Mouse (Mus musculus) lung, postnatal 0 days (tissue): ENCODE data around the gene Frmd6. TPM values are rescaled to one million over a fixed set of nuclear protein-coding genes. Genes with fewer than 3 reads are reported as not detected.
A peak's percentile ranks its signal among the peaks of the same experiment; 100 is the strongest.

Experiments
- ATAC-seq: fragments of 200-750 bp; cut with Nextera tagmentation; 2 replicates; pipeline ENCODE4 v1.8.0; 2017; ENCODE audit warnings: moderate library complexity
- DNase-seq: peaks from one replicate; pipeline ENCODE4 v3.0.0-alpha.2; 2016; ENCODE audit warnings: low spot score
- H3K27ac ChIP-seq: fragments of 300-500 bp; sonication (generic); 2 replicates; pipeline ENCODE4 v1.5.1; 2014; ENCODE audit warnings: antibody characterized with exemption, mild to moderate bottlenecking, low read length, mixed read lengths
- H3K27me3 ChIP-seq: fragments of 300-500 bp; sonication (generic); replicated peaks from 2 replicates; pipeline ENCODE4 v1.6.1; 2014; ENCODE audit warnings: low read length, mixed read lengths; ENCODE audit not compliant: insufficient read depth
- H3K36me3 ChIP-seq: fragments of 300-500 bp; sonication (generic); 2 replicates; pipeline ENCODE4 v1.6.1; 2014; ENCODE audit warnings: low read length, mixed read lengths; ENCODE audit not compliant: insufficient read depth
- H3K4me1 ChIP-seq: fragments of 300-500 bp; sonication (generic); 2 replicates; pipeline ENCODE4 v1.6.1; 2014; ENCODE audit warnings: antibody characterized with exemption, low read depth, low read length, mixed read lengths; ENCODE audit not compliant: insufficient read depth
- H3K4me2 ChIP-seq: fragments of 300-500 bp; sonication (generic); replicated peaks from 2 replicates; pipeline ENCODE4 v1.6.1; 2014; ENCODE audit warnings: low read depth, mild to moderate bottlenecking, low read length, moderate library complexity, mixed read lengths
- H3K4me3 ChIP-seq: fragments of 300-500 bp; sonication (generic); 2 replicates; pipeline ENCODE4 v1.5.1; 2014; ENCODE audit warnings: low read depth, low read length
- H3K9ac ChIP-seq: fragments of 300-500 bp; sonication (generic); replicated peaks from 2 replicates; pipeline ENCODE4 v1.6.1; 2014; ENCODE audit warnings: low read depth, mild to moderate bottlenecking
- H3K9me3 ChIP-seq: fragments of 300-500 bp; sonication (generic); 2 replicates; pipeline ENCODE4 v1.6.1; 2016; ENCODE audit warnings: low read length, mixed read lengths
- CTCF ChIP-seq: IDR thresholded peaks from 2 replicates; pipeline ENCODE4 v1.5.1; 2016; ENCODE audit warnings: antibody characterized with exemption, mild to moderate bottlenecking
- EP300 ChIP-seq: IDR thresholded peaks from 2 replicates; pipeline ENCODE4 v1.6.1; 2016; ENCODE audit warnings: antibody characterized with exemption, mild to moderate bottlenecking, control low read depth
- WGBS: fragments of 180-500 bp; shearing (Covaris S2); extraction: QIAGEN DNeasy Blood & Tissue Kit; methylation state at CpG from one replicate; pipeline ENCODE4 v1.1.7; 2014; 5-methylcytosine and 5-hydroxymethylcytosine counted together
- polyA plus RNA-seq: library from polyadenylated mRNA; unstranded; fragments of >200 nt; fragmentation: Nextera tagmentation; extraction: Ambion mirVana; gene quantifications from 2 replicates; pipeline ENCODE4 v1.2.1, GENCODE M21; 2015

Frmd6 gene
- polyA plus RNA-seq, 1 experiment from 2014 or later: 25.5 TPM

DNA sequence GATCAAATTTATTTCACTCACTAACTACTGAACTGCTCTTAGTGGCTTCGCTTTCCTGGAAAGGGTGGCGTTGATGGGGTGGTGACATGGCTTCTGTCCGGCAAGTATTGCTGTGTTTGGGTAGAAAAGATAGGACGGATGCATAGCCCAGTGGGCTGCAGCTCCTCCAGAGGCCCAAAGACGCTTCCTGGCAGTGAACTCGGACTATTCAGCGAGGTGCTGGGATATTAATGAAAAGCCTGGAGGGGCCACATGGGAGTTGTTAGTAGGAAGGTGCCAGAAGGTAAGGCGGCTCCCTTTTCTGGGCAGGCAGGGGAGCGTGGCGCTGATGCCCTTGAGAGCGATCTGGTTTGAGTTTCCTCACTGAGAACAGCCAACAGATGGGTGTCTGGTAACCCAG, 82.3 kb downstream of the Frmd6 start:
- WGBS: 85% methylated on average over 11 of the region's 11 CpGs
- no peak for DNase-seq
- no peak overlapping the region for H3K4me2 ChIP-seq
- no peaks in the 10 kb centered on the region for H3K27me3 ChIP-seq
- H3K9me3 ChIP-seq: no peaks in the 10 kb centered on the region
- no peaks in the 10 kb centered on the region; the same call in 1 of the 2 replicates for H3K36me3 ChIP-seq
- no peak for TF ChIP-seq EP300
- no peak for TF ChIP-seq CTCF
- no peak overlapping the region for H3K9ac ChIP-seq
- H3K4me1 ChIP-seq: no peaks in the 10 kb centered on the region
- no peak overlapping the region for H3K4me3 ChIP-seq
- no peak overlapping the region for H3K27ac ChIP-seq
- no peak for ATAC-seq

DNA sequence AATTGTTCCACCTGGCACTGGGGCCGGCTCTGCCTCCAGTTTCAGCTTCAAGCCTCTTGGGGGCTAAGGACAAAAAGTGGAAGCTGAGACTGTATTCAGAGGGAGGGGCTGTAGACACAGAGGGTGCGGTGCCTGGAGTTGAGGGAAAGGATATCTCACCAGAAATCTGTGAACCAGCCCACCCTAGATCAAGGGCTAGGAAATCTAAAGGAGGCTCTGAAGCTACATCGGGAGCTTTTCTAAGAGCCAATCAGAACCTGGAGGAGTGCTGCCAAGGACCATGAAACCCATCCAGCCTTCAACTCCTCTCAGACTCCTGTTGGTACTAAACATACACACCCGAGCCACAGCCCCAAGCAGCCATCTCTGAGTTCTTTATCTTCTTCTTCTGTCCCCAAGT, 82.8 kb downstream of the Frmd6 start:
- WGBS: 64% methylated on average over 4 of the region's 4 CpGs
- no peak overlapping the region for H3K4me2 ChIP-seq
- no peak overlapping the region for H3K27ac ChIP-seq

DNA sequence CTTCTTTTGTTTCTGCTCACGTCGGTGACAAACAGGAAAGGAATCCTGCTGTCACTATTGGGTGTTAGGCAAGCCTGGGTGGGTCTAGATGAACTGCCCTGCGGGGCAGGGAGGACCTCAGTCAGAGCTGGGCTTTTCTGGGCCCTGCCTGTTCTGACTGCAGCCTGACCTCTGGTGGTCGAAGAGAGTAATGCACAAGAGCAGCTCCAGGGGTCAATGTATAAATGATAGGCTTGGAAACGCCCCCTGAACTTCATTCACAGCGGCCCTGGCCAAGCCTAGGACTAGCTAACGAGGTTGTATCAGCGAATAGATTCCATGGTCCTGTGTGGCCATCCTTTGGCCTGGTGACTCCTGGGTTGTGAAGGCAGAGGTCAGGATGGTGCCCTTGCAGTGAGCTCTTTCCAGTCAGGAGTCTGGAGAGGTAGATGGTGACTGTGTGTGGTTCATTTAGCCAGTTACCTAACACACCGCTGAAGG, 85.0 kb downstream of the Frmd6 start:
- Histone ChIP-seq H3K27me3 (no peaks in the 10 kb centered on the region), H3K4me3 (no peak overlapping the region), H3K9me3 (no peaks in the 10 kb centered on the region), H3K36me3 (no peaks in the 10 kb centered on the region), H3K4me1 (no peaks in the 10 kb centered on the region), H3K4me2 (no peak overlapping the region), H3K27ac (no peak overlapping the region), H3K9ac (no peak overlapping the region)
- TF ChIP-seq CTCF (peak; percentile 88), EP300 (no peak)
- 5% methylated on average over 9 of the region's 9 CpGs for WGBS
- DNase-seq (peak; percentile 86), ATAC-seq (peak; percentile 82)

More for the DNA sequence above, 82.8 kb downstream of the Frmd6 start:
- Histone ChIP-seq H3K9ac (no peak overlapping the region), H3K4me3 (no peak overlapping the region), H3K4me1 (no peaks in the 10 kb centered on the region), H3K36me3 (no peaks in the 10 kb centered on the region), H3K27me3 (no peaks in the 10 kb centered on the region), H3K9me3 (no peaks in the 10 kb centered on the region)
- ATAC-seq: no peak
- no peak for TF ChIP-seq CTCF
- no peak for TF ChIP-seq EP300
- no peak for DNase-seq

DNA sequence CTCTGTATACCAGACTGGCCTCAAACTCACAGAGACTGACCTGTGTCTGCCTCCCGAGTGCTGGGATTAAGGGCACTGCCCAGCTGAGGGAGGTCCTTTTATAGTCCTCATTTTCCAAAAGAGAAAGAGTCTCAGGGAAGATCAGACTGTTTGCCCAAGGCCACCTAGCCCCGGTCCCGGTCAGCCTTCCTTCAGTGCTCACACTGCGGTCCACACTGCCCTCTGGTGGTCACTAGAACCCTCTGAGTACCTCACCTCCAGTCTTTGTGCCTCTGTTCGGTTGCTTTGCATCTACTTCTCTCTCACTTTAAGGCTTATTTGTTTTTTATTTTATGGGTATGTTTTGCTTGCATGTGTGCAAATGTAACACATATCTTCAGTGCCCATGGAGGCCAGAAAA, 85.7 kb downstream of the Frmd6 start:
- DNase-seq (peak; percentile 91), ATAC-seq (peak; percentile 68)
- no peak overlapping the region for H3K9ac ChIP-seq
- H3K9me3 ChIP-seq: no peaks in the 10 kb centered on the region
- no peaks in the 10 kb centered on the region for H3K36me3 ChIP-seq
- H3K4me2 ChIP-seq: no peak overlapping the region
- no peaks in the 10 kb centered on the region for H3K4me1 ChIP-seq
- TF ChIP-seq CTCF (peak; percentile 98), EP300 (no peak)
- H3K4me3 ChIP-seq: no peak overlapping the region
- no peak overlapping the region for H3K27ac ChIP-seq
- H3K27me3 ChIP-seq: no peaks in the 10 kb centered on the region
- WGBS: 6% methylated on average over 5 of the region's 5 CpGs

DNA sequence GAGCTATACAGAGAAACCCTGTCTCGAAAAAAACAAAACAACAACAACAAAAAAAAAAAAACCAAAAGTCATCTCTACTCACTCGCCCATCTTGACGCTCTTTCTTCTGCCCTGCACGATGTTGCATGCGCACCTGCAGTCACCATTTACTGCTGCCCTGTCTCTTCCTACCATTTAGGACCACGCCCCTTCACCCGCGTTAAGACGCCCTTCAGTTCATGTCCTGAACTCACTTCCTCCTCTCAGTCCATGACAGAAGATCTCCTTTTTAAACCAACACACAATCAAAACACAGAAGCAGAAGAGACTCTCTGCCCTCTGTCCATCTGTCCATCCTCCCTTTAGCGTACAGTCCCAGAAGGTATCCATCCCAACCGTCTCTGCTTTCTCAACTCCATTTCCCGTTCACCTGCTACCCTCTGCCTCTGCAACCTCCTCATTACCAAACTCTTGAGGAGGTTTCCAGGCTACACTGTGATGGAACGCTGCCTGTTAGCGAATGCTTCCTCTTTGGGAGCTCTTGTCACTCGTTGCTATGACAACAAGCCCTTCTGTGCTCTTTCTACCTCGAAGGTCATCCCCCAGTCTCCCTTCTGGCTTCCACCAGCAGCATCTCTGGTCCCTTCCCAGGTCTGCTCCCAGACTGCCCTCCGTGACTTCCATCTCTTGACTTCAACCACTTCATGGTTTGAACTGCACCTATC, 86.5 kb downstream of the Frmd6 start:
- no peak for DNase-seq
- no peak overlapping the region for H3K4me2 ChIP-seq
- ATAC-seq: no peak
- no peaks in the 10 kb centered on the region for H3K36me3 ChIP-seq
- H3K4me3 ChIP-seq: no peak overlapping the region
- no peaks in the 10 kb centered on the region for H3K4me1 ChIP-seq
- no peak overlapping the region for H3K9ac ChIP-seq
- TF ChIP-seq CTCF (no peak), EP300 (no peak)
- WGBS: 61% methylated on average over 17 of the region's 17 CpGs
- H3K27me3 ChIP-seq: no peaks in the 10 kb centered on the region
- no peak overlapping the region for H3K27ac ChIP-seq
- no peaks in the 10 kb centered on the region for H3K9me3 ChIP-seq

DNA sequence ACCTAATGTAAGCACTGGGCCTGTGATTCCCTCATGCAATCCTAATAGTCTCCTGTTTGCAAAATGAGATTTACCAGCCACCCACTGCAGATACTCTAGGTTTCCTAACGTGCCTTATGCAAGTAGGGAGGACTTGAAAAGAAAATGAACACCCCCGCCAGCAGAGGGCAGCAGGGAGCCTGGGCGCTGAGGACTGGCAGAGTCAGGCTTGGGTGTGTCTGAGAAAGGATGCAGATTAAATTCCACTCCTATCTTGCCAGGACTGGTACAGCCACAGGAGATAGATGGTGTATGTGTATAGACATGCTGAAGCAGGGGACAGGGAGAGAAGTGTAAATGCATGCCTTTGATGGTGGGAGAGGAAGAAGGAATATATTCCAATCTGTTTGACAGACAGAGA, 88.1 kb downstream of the Frmd6 start:
- Histone ChIP-seq H3K36me3 (no peaks in the 10 kb centered on the region), H3K4me2 (no peak overlapping the region), H3K9me3 (no peaks in the 10 kb centered on the region), H3K27me3 (no peaks in the 10 kb centered on the region), H3K9ac (no peak overlapping the region), H3K27ac (no peak overlapping the region), H3K4me3 (no peak overlapping the region), H3K4me1 (no peaks in the 10 kb centered on the region)
- 36% methylated on average over 3 of the region's 3 CpGs for WGBS
- TF ChIP-seq CTCF (peak; percentile 80), EP300 (no peak)
- no peak for ATAC-seq
- DNase-seq: peak; percentile 64
